Mouse (Mus musculus) cerebellum, adult 2 months (tissue): ENCODE measurements around the gene 1810010D01Rik.

Experiments used
- CTCF ChIP-seq: fragments of 200-500 bp; IDR thresholded peaks from 2 replicates; pipeline ENCODE4 v1.5.1; 2011; ENCODE audit warnings: low read depth, mild to moderate bottlenecking, control low read depth, low read length, moderate library complexity, borderline replicate concordance; ENCODE audit not compliant: insufficient read depth
- POLR2A ChIP-seq: fragments of 200-500 bp; IDR thresholded peaks from 2 replicates; pipeline ENCODE4 v1.6.1; 2011; ENCODE audit warnings: low read length, control low read depth, borderline replicate concordance; ENCODE audit not compliant: insufficient read depth

- TF ChIP-seq POLR2A (no peak), CTCF (no peak)
These were observed 1.1 kb downstream of the 1810010D01Rik start for GRCm38 (mm10) chr7:145206801-145207200.
